Mouse (Mus musculus): ENCODE data around the gene Cbs.

GRCm38 (mm10) chr17:31670163-31670562 lies 33.1 kb upstream of the Cbs start:
- TF ChIP-seq POLR2A (IDR thresholded peaks at IDR 0.05; ENCODE audit: borderline replicate concordance, control insufficient read depth, low read depth, low read length) (no peak), CTCF (IDR thresholded peaks at IDR 0.05; ENCODE audit: control insufficient read depth, insufficient read depth, low read length) (no peak)

Data from bone marrow, adult 2 months (tissue).